Mouse (Mus musculus): ENCODE results near the gene Cntrl. TPM values are rescaled to one million over a fixed set of nuclear protein-coding genes. Genes with fewer than 3 reads are reported as not detected.
A peak's percentile ranks its signal among the peaks of the same experiment; 100 is the strongest.

The Cntrl gene
- polyA plus RNA-seq, 1 experiment from 2014 or later, result 34.4 TPM

DNA sequence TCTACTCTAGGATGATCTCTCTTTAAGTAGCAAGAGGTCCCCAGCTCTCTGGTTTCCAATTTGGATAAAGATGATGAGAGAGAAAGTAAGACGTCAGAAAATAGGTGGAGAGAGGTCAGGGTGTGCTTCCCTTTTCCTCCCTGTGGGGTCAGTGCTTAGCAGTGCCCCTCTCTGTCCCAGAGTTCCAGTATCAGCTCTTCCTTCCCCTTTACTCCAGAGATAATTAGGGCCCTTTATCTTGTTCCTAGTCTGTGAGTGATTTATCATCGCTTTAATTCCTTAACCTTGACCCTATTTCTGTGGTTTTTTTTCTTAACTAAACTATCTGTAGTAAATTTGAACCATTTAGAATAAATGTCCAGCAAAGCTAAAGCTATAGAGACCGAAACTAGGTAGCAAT lies 4.4 kb upstream of the Cntrl start:
- Histone ChIP-seq H3K36me3 (ENCODE audit: control insufficient read depth, insufficient read depth, low read length) (no peaks in the 10 kb centered on the region), H3K9me3 (ENCODE audit: control insufficient read depth, low read length) (no peaks in the 10 kb centered on the region), H3K27me3 (ENCODE audit: control insufficient read depth, insufficient read depth, low read length) (no peaks in the 10 kb centered on the region), H3K4me2 (ENCODE audit: low read depth, severe bottlenecking) (no peak overlapping the region), H3K27ac (replicated peaks; ENCODE audit: low read depth, low read length) (no peak overlapping the region), H3K9ac (ENCODE audit: low read length) (no peak overlapping the region), H3K4me3 (ENCODE audit: low read depth, low read length) (no peak overlapping the region), H3K4me1 (ENCODE audit: control insufficient read depth, insufficient read depth, low read length) (no peaks in the 10 kb centered on the region)
- ATAC-seq (ENCODE audit: insufficient number of reproducible peaks, low FRiP score, low TSS enrichment, low read depth) (no peak), DNase-seq (ENCODE audit: low spot score) (no peak)
- WGBS, result 62% methylated on average over 3 of the region's 3 CpGs

DNA sequence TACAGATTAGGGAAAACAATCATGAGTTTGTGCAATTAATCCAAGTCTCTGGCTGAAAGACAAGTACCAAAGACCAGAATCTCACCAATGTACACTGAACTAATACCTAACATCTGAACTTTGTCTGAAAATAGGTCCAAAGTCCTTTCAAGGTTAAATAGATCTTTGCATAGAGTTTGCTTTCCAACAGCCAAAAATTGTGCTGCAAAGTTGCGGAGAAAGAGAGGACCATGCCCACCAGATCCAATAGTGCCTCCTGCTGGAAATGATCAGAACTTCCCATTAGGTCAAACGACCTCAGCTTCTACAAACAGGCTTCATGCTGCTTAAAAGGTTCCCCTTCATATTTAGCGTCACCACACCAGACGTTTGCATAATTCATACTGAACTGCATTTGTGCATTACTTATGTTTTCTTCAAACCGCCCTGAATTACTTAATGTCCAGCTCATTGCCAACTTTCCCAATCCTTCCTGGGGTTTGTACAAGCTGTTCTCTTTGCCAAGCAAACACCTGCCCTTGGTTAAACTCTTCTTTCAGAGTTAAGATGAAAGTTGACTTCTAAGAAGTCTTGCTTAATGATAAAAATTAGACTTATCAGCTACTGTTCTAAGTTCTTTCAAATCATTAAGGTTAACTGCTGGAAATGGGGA lies 1.2 kb upstream of the Cntrl start:
- WGBS, result 60% methylated on average over 5 of the region's 5 CpGs
- H3K9ac ChIP-seq (ENCODE audit: low read length), result no peak overlapping the region
- DNase-seq (ENCODE audit: low spot score) (peak; percentile 43), ATAC-seq (ENCODE audit: insufficient number of reproducible peaks, low FRiP score, low TSS enrichment, low read depth) (no peak)
- no peak overlapping the region for H3K4me2 ChIP-seq (ENCODE audit: low read depth, severe bottlenecking)
- H3K4me1 ChIP-seq (ENCODE audit: control insufficient read depth, insufficient read depth, low read length), result no peaks in the 10 kb centered on the region
- H3K9me3 ChIP-seq (ENCODE audit: control insufficient read depth, low read length), result no peaks in the 10 kb centered on the region
- H3K27ac ChIP-seq (replicated peaks; ENCODE audit: low read depth, low read length), result no peak overlapping the region
- no peaks in the 10 kb centered on the region for H3K27me3 ChIP-seq (ENCODE audit: control insufficient read depth, insufficient read depth, low read length)
- H3K36me3 ChIP-seq (ENCODE audit: control insufficient read depth, insufficient read depth, low read length), result no peaks in the 10 kb centered on the region
- no peak overlapping the region for H3K4me3 ChIP-seq (ENCODE audit: low read depth, low read length)

DNA sequence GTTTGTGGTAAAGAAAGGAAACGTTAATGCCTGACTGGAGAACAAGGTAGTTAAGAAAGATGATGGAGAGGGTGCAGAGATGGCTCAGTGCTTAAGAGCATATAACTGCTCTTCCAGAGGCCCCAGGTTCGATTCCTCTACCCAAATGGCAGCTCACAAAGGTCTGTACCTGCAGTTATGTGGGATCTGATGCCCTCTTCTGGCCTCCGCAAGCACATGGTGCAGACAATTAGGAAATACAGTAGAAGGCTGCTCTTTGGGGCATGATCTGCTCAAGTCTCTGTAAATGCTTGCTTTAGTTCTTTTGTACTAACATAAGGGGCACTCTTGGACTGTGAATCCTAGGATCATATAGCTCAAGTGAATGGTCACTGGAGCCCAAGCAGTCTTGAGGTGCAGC lies 580 bp upstream of the Cntrl start:
- peak; percentile 64 for DNase-seq (ENCODE audit: low spot score)
- ATAC-seq (ENCODE audit: insufficient number of reproducible peaks, low FRiP score, low TSS enrichment, low read depth), result no peak
- Histone ChIP-seq H3K4me1 (ENCODE audit: control insufficient read depth, insufficient read depth, low read length) (no peaks in the 10 kb centered on the region), H3K4me2 (ENCODE audit: low read depth, severe bottlenecking) (peak overlapping the region; percentile 66), H3K4me3 (ENCODE audit: low read depth, low read length) (peak overlapping the region; percentile 76), H3K27ac (replicated peaks; ENCODE audit: low read depth, low read length) (0 out of 2 replicates have a peak overlapping the region, but pooled peaks have one; percentile 47), H3K9ac (ENCODE audit: low read length) (peak overlapping the region; percentile 77), H3K27me3 (ENCODE audit: control insufficient read depth, insufficient read depth, low read length) (no peaks in the 10 kb centered on the region), H3K9me3 (ENCODE audit: control insufficient read depth, low read length) (no peaks in the 10 kb centered on the region), H3K36me3 (ENCODE audit: control insufficient read depth, insufficient read depth, low read length) (no peaks in the 10 kb centered on the region)
- 26% methylated on average over 3 of the region's 3 CpGs for WGBS

DNA sequence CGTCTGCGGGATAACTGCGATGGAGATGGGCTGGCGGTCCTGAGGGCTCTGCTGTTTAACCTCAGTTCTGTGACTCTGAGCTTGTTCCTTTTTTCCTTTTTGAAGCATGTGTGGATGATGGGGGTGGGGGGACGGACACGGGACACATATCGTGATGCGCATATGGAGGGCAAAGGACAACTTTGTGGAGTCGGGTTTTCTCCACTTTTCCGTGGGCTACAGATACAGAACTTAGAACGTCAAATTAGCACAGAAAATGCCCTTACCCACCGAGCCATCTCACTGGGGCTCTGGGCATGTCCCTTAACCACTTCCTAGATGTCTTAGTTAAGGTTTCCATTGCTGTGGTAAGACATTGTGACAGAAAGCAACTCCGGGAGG lies 622 bp downstream of the Cntrl start:
- no peaks in the 10 kb centered on the region for H3K27me3 ChIP-seq (ENCODE audit: control insufficient read depth, insufficient read depth, low read length)
- DNase-seq (ENCODE audit: low spot score) (no peak), ATAC-seq (ENCODE audit: insufficient number of reproducible peaks, low FRiP score, low TSS enrichment, low read depth) (no peak)
- peak overlapping the region; percentile 77 for H3K9ac ChIP-seq (ENCODE audit: low read length)
- whole genome bisulfite sequencing, result 3% methylated on average over 13 of the region's 13 CpGs
- no peaks in the 10 kb centered on the region for H3K9me3 ChIP-seq (ENCODE audit: control insufficient read depth, low read length)
- no peaks in the 10 kb centered on the region for H3K36me3 ChIP-seq (ENCODE audit: control insufficient read depth, insufficient read depth, low read length)
- H3K4me3 ChIP-seq (ENCODE audit: low read depth, low read length), result peak overlapping the region; percentile 76
- H3K27ac ChIP-seq (replicated peaks; ENCODE audit: low read depth, low read length), result no peak overlapping the region
- peak overlapping the region; percentile 66 for H3K4me2 ChIP-seq (ENCODE audit: low read depth, severe bottlenecking)
- no peaks in the 10 kb centered on the region for H3K4me1 ChIP-seq (ENCODE audit: control insufficient read depth, insufficient read depth, low read length)

DNA sequence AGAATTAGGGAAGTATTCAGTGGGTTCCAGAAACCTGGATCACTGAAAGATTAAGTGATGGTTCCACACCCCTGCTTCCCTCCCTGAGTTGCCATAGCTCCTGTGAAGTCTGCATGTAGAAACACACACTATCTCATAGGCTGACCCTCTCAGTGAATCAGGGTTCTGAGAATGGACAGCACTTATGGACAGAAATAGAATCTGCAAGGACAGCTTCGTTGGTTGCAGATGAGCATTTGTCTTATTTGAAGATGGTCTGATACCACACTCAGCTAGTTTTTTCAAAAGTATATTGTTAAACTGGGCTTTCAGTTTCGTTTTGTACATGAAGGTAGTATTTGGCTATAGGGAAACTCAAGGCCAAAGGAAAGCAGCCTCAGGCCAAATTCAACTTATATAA lies 1.2 kb downstream of the Cntrl start:
- Histone ChIP-seq H3K4me2 (ENCODE audit: low read depth, severe bottlenecking) (no peak overlapping the region), H3K4me1 (ENCODE audit: control insufficient read depth, insufficient read depth, low read length) (no peaks in the 10 kb centered on the region), H3K27ac (replicated peaks; ENCODE audit: low read depth, low read length) (no peak overlapping the region), H3K36me3 (ENCODE audit: control insufficient read depth, insufficient read depth, low read length) (no peaks in the 10 kb centered on the region), H3K9me3 (ENCODE audit: control insufficient read depth, low read length) (no peaks in the 10 kb centered on the region), H3K9ac (ENCODE audit: low read length) (no peak overlapping the region), H3K27me3 (ENCODE audit: control insufficient read depth, insufficient read depth, low read length) (no peaks in the 10 kb centered on the region), H3K4me3 (ENCODE audit: low read depth, low read length) (no peak overlapping the region)
- ATAC-seq (ENCODE audit: insufficient number of reproducible peaks, low FRiP score, low TSS enrichment, low read depth), result no peak
- DNase-seq (ENCODE audit: low spot score), result no peak
- WGBS, result 80% methylated on average over 2 of the region's 2 CpGs

DNA sequence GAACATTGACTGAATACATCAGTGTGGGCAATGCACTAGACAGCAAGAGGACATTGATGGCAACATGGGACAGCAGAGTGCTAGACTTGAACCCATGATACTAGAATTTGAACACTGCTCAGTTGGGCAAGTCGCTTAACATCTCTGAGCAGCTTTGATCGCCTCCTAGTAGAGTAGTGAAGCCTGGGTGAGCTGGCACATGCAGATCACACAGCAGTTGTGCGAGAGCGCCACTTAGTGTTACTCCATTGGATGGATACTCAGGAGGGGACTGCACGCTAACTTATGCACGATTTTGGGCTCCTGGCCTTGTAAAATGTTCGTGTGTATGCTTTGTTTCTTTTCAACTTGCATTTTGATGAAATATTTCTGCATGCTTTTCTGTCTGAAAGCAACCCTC lies 15.4 kb downstream of the Cntrl start:
- DNase-seq (ENCODE audit: low spot score) (no peak), ATAC-seq (ENCODE audit: insufficient number of reproducible peaks, low FRiP score, low TSS enrichment, low read depth) (no peak)
- no peaks in the 10 kb centered on the region for H3K9me3 ChIP-seq (ENCODE audit: control insufficient read depth, low read length)
- no peak overlapping the region for H3K4me3 ChIP-seq (ENCODE audit: low read depth, low read length)
- no peak overlapping the region for H3K4me2 ChIP-seq (ENCODE audit: low read depth, severe bottlenecking)
- H3K27ac ChIP-seq (replicated peaks; ENCODE audit: low read depth, low read length), result no peak overlapping the region
- H3K4me1 ChIP-seq (ENCODE audit: control insufficient read depth, insufficient read depth, low read length), result no peaks in the 10 kb centered on the region
- no peak overlapping the region for H3K9ac ChIP-seq (ENCODE audit: low read length)
- peaks cover 2% of the 10 kb centered on the region; the same call in 1 of the 2 replicates for H3K36me3 ChIP-seq (ENCODE audit: control insufficient read depth, insufficient read depth, low read length)
- H3K27me3 ChIP-seq (ENCODE audit: control insufficient read depth, insufficient read depth, low read length), result no peaks in the 10 kb centered on the region
- 79% methylated on average over 7 of the region's 7 CpGs for WGBS

DNA sequence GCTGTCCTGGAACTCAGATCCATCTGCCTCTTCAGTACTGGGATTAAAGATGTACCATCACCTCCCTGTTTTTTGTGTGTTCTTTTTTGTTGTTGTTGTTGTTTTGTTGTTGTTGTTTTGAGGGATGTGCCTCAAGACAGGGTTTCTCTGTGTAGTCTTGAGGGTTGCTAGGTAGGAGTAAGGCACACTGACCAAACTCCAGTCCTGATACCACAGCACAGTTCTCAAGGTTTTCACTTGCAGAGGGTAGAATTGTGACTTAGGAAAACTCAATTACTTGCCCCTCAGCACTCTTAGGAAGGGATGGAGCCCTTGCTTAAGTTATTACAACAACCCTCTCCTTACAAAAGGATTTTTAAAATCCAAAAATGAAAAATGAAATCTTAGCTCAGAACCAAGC lies 22.2 kb downstream of the Cntrl start:
- no peak for ATAC-seq (ENCODE audit: insufficient number of reproducible peaks, low FRiP score, low TSS enrichment, low read depth)
- H3K9ac ChIP-seq (ENCODE audit: low read length), result no peak overlapping the region
- H3K4me2 ChIP-seq (ENCODE audit: low read depth, severe bottlenecking), result no peak overlapping the region
- H3K9me3 ChIP-seq (ENCODE audit: control insufficient read depth, low read length), result no peaks in the 10 kb centered on the region
- DNase-seq (ENCODE audit: low spot score), result no peak
- H3K36me3 ChIP-seq (ENCODE audit: control insufficient read depth, insufficient read depth, low read length), result no peaks in the 10 kb centered on the region; the same call in 1 of the 2 replicates
- peaks cover 3% of the 10 kb centered on the region for H3K4me1 ChIP-seq (ENCODE audit: control insufficient read depth, insufficient read depth, low read length)
- H3K4me3 ChIP-seq (ENCODE audit: low read depth, low read length), result no peak overlapping the region
- no peaks in the 10 kb centered on the region for H3K27me3 ChIP-seq (ENCODE audit: control insufficient read depth, insufficient read depth, low read length)
- no peak overlapping the region for H3K27ac ChIP-seq (replicated peaks; ENCODE audit: low read depth, low read length)

DNA sequence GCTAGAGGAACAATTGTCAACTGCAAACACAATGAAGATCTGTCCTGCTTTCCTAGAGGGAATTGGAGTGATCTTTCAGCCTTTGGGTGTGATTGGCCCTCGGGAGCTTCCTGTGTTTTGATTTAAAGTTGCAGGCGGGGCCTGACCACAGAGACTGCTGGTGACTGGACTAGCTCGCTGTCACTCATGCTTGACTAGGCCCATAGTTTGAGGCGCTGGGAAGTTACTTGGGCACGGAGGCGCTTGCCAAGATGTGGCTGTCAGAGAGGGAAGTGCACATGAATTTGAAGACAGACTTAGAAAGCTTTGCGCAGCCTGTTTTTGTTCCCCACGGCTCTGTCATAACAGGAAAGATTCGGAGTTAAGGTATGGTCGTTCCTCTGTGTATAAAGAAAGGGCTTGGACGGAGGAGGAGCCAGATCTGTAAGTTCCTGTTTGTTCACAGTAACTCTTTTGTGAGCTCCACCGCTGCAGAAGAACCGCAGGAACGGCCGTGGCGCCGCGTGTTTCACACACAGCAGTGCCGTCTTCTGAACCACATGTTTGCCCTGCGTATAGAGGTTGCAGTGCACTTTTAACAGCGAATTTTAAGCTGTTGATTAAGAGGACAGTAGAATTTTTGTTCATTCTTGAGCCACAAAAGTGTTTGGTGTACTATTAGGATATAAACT lies 22.8 kb downstream of the Cntrl start:
- peak overlapping the region; percentile 63 for H3K27ac ChIP-seq (replicated peaks; ENCODE audit: low read depth, low read length)
- no peaks in the 10 kb centered on the region for H3K27me3 ChIP-seq (ENCODE audit: control insufficient read depth, insufficient read depth, low read length)
- peaks cover 3% of the 10 kb centered on the region for H3K4me1 ChIP-seq (ENCODE audit: control insufficient read depth, insufficient read depth, low read length)
- no peaks in the 10 kb centered on the region for H3K9me3 ChIP-seq (ENCODE audit: control insufficient read depth, low read length)
- under 1% methylated on average over 21 of the region's 21 CpGs for WGBS
- peak; percentile 98 for ATAC-seq (ENCODE audit: insufficient number of reproducible peaks, low FRiP score, low TSS enrichment, low read depth)
- H3K9ac ChIP-seq (ENCODE audit: low read length), result peak overlapping the region; percentile 68
- H3K4me2 ChIP-seq (ENCODE audit: low read depth, severe bottlenecking), result peak overlapping the region; percentile 57
- H3K36me3 ChIP-seq (ENCODE audit: control insufficient read depth, insufficient read depth, low read length), result peaks cover 3% of the 10 kb centered on the region
- peak overlapping the region; percentile 43 for H3K4me3 ChIP-seq (ENCODE audit: low read depth, low read length)
- peak; percentile 98 for DNase-seq (ENCODE audit: low spot score)

Data from limb, embryonic 11.5 days (tissue).